Mouse (Mus musculus) layer of hippocampus, postnatal 25 days (tissue): Measurements from ENCODE around the gene Tm2d3. TPM values are rescaled to one million over a fixed set of nuclear protein-coding genes. Genes with fewer than 3 reads are reported as not detected.

ENCODE experiments used
- DNase-seq, 2 experiments: peaks; one replicate each; pipeline ENCODE4 v3.0.0; 2022; ENCODE audit warnings: mixed read lengths in 2 of 2, low spot score in 1 of 2; ENCODE audit errors: extremely low spot score in 1 of 2
- total RNA-seq, 2 experiments: library from RNA; stranded (reverse); gene quantifications; 2 replicates each; pipeline ENCODE4 v1.2.3; 2021

Tm2d3 gene
- total RNA-seq, 2 experiments from 2014 or later, result 45.4 to 51.6 TPM

- DNase-seq, result no peak
Observed at GRCm38 (mm10) chr7:65696450-65696849, 5.5 kb downstream of the Tm2d3 start.

- DNase-seq, result no peak
Observed at GRCm38 (mm10) chr7:65702076-65702475, 11.1 kb downstream of the Tm2d3 start.

DNA sequence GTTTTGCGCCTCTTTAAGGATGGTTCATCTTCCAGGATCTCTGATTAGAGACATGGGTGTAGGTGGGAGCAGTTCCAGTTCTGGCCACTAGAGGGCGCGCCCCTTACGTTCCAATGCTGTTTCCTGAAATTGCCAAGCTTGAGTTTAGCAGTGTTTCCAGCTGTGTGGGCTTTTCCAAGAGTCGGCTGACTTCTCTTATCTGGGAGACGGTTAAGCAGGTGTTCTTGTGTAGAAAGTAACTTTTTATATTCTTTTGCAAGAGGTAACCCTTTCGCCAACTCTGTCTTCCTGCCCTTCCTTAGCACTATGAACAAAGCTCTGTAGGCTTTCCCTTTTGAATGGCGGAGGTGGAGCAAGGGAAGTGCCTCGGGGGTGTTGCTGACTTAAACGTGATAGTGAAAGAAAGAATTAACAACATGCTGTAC lies 13.9 kb downstream of the Tm2d3 start:
- DNase-seq, result peak; percentile 77 to 94

DNA sequence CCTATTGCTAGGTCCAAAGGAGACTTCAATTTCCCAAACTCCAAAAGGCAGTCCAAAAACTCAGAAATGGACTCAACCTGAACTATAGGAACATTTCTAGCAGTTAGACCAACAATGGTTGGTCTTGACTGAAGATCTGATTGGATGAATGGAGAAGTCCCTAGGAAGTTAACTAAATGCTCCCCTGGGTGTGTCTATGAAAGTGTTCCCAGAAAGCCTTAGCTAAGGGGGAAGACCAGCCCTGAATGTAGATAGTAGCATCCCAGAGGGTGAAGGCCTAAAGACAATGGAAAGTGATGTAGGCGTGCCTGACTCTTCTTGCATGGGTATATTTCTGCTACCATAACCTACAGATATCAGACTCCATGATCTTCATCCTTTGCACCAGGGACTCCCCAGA lies 17.5 kb downstream of the Tm2d3 start:
- DNase-seq, result no peak

DNA sequence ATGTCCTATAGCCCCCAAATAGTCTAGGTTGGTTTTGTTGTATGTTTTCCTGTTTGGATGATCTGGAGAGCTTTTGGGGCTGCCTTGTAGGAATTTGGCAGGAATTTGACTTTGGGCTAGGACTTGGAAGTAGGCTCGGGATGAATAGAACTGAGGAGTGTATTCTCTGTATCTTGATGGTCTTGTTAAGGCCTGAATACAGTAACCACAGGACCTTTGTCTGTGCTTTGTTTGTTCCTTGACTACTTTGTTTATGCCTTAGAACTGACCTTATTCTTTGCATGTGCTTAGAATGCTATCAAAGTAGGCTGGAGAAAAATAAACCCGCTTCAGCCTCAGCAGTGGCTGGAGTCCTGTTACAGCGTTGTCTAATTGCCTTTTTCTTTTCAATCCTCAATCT lies 19.3 kb downstream of the Tm2d3 start:
- DNase-seq, result no peak

DNA sequence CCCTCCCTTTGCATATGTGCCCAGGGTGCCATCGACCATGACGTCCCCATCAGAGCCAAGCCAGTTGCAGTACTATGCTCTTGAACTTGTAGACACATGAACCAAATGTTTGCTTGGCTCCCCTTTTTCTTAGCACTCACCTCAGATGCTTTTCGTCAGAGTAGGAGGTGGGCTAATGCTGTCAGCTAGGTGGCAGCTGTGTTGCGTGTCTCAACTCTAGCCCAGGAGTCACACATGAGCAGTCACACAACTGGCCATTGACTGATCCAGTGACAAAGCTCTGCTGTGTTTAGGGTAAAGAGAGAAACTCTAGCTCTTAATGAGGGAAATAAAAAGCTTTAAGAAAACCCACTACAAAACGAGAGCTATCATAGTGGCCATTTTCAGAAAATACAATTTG lies 22.8 kb downstream of the Tm2d3 start:
- DNase-seq, result no peak

DNA sequence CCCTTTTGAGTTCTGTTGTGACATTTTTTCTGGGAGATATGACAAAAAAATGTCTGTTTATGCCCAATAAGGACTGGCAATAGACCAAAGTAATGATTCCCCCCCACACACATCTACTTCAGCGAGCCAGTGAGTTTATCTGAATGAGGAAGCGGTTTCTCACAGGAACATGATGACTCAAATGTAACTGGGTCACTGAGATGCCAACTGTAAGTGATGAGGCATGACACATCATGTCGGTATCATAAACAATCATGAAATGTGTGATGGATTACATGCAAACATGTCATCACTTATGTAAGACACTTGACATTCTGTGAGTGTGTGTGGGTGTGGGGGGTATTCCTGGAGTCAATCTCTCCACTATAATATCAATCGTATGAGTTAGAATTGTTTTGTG lies 23.3 kb downstream of the Tm2d3 start:
- no peak for DNase-seq

GRCm38 (mm10) chr7:65734024-65734423 lies 43.1 kb downstream of the Tm2d3 start:
- DNase-seq, result no peak

DNA sequence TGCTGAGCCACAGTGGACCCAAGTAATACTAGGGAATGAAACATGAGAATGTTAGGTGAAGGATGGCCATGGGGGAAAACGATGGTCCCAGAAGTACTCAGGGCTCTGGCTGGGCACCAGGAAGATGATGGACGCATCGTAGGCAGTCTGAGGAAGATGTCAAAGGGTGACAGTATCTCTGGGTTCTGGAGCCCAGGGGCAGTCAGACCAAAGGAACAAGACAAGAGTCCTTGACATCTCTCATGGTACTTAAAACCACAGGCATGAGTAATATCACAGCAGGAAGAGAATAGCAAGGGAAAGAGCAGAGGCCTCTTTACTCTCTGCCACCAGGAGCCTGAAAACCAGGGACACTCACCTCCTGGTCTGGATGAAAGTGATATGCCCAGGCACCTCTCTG lies 44.3 kb downstream of the Tm2d3 start:
- DNase-seq, result no peak

DNA sequence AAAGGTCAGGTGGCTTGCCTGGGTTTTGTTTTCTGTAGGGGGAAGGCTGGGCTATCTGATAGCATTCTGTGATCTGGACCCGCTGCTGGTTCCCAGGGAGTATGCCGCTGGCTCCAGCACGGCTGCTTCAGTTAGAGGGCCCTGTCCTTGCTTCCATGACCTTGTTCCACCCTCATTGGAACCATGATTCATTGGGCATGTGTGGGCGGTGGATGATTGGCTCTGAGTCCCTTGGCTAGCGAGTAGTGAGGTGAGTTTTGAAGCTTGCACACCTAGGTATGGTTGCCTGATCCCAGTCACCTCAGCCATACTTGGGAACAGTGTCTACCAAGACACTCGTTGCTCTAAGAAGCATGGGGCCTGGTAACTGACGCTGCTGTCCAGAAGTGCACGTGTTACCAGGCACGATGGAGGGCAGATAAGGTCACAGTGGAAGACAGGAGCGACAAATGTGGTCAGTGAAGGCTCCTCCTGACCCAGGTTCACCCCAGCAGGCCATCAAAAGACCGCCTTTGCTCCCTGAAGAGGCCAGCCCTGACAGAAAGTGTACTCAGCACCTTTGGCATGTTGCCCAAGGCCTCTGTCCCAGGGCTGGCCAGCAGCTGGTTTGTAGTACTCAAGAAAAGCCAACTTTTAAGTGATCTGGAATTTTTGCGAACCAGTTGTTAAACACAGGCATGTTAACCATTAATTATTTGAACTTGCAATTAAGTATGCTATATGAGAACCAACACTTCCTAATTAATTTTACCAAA lies 46.5 kb downstream of the Tm2d3 start:
- no peak for DNase-seq

DNA sequence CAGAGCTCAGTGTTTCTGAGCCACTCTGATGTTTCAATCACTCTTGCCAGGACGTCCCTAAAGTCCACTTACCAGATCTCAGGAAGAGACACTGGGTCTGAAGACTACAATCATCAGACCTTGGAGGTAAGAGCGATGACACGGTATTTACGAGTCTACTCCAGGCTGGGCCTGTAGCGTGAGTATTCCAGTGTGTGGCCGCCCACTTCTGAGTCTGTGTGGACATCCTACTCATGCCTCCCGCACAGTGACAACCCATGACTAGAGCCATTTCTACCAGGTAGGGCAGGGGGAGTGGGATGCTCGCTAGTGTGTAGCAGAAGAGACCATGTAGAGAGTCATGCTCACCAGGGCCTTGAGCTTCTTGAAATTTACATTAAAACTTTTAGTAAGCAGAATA lies 51.9 kb downstream of the Tm2d3 start:
- DNase-seq, result no peak

DNA sequence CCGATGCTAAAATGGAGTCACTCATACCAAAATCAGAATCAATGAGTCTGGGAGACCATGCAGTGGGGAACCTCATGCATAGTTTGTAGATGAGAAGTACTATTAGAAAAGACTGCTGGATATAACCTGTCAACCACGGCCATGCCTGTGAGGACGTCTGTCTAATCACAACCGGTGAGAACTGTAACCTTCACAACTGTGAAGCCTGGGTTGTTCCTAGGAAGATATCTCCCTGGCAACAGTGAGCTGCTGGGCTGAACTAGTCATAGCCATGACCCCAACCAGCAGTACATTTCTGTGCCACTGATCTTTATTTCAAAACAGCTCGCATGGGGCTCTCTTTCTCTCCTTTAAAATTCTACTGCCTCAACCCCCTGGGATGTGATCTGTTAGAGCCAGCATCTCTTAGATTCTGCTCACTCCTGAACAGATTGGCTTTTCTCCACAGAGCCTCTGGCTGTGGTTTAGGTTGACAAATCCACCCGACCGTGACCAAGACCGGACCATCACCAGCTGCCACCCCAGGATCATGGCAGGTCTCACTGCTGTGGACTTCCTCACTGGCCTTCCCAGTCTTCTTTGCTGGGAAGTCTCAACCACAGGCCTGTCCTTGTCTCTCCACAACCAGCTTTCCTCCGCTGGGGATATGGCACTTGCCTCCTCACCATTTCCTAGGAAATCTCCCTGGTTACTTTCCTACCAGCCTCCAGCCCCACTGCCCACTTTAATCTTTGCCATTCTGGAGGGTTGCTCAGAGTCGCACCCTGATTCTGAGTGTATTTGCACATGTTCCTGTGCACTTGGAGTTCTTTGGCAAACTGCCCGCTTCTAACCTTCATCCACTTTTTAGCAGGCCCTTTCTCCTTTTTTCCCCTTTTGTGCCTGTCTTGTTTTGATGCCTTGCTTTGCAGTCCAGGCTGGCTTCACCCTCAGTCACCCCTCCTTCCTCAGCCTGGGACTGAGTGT lies 57.3 kb downstream of the Tm2d3 start:
- no peak for DNase-seq

Other genes with a start within 250 kb of the Tm2d3 start
- 100 to 1,000 TPM; 149 to 169 TPM for gene Tjp1, start 163.4 kb upstream of the Tm2d3 start, total RNA-seq
- gene Tarsl2, start 46.3 kb upstream of the Tm2d3 start, total RNA-seq, result 10 to 100 TPM; 36.2 to 36.7 TPM
- 10 to 100 TPM; 13.7 to 16.4 TPM for gene Pcsk6, start 170.6 kb downstream of the Tm2d3 start, total RNA-seq